Mouse (Mus musculus) liver, adult 2 months (tissue): Measurements from ENCODE around the gene Hgfac. TPM values are rescaled to one million over a fixed set of nuclear protein-coding genes. Genes with fewer than 3 reads are reported as not detected.

Source experiments
- DNase-seq: peaks from one replicate; pipeline ENCODE4 v3.0.0-alpha.2; 2011; ENCODE audit warnings: low read depth, low spot score; ENCODE audit errors: extremely low read depth
- H3K27ac ChIP-seq: fragments of 200-500 bp; replicated peaks from 2 replicates; pipeline ENCODE4 v1.5.1; 2012; ENCODE audit warnings: low read depth, mild to moderate bottlenecking, control low read depth, inconsistent platforms, low read length; ENCODE audit not compliant: insufficient read depth
- H3K27me3 ChIP-seq: fragments of 200-500 bp; 2 replicates; pipeline ENCODE4 v1.6.1; 2012; ENCODE audit warnings: mild to moderate bottlenecking, moderate library complexity, low read length, inconsistent platforms; ENCODE audit not compliant: control insufficient read depth, insufficient read depth
- H3K36me3 ChIP-seq: fragments of 200-500 bp; 2 replicates; pipeline ENCODE4 v1.6.1; 2012; ENCODE audit warnings: low read length, inconsistent platforms; ENCODE audit not compliant: control insufficient read depth, insufficient read depth
- H3K4me1 ChIP-seq: fragments of 200-500 bp; 2 replicates; pipeline ENCODE4 v1.6.1; 2011; ENCODE audit warnings: low read length; ENCODE audit not compliant: control insufficient read depth, insufficient read depth
- H3K4me3 ChIP-seq: fragments of 200-500 bp; 2 replicates; pipeline ENCODE4 v1.5.1; 2011; ENCODE audit warnings: low read depth, mild to moderate bottlenecking, control low read depth, low read length, moderate library complexity; ENCODE audit not compliant: insufficient read depth
- H3K79me2 ChIP-seq: fragments of 200-500 bp; 2 replicates; pipeline ENCODE4 v1.6.1; 2012; ENCODE audit warnings: inconsistent platforms, mild to moderate bottlenecking, low read length, moderate library complexity; ENCODE audit not compliant: control insufficient read depth, insufficient read depth
- H3K9ac ChIP-seq: fragments of 200-500 bp; 2 replicates; pipeline ENCODE4 v1.6.1; 2012; ENCODE audit warnings: low read depth, mild to moderate bottlenecking, control low read depth, inconsistent platforms, low read length
- CTCF ChIP-seq: fragments of 200-500 bp; IDR thresholded peaks from 2 replicates; pipeline ENCODE4 v1.5.1; 2011; ENCODE audit warnings: low read depth, low read length, control low read depth
- POLR2A ChIP-seq: fragments of 200-500 bp; IDR thresholded peaks from 2 replicates; pipeline ENCODE4 v1.6.1; 2011; ENCODE audit warnings: low read length, control low read depth; ENCODE audit not compliant: insufficient read depth; ENCODE audit errors: extremely low read depth
- WGBS: fragments of 180-500 bp; shearing (Covaris S2); methylation state at CpG from one replicate; pipeline ENCODE4 v1.1.7; 2018; 5-methylcytosine and 5-hydroxymethylcytosine counted together
- polyA plus RNA-seq: library from polyadenylated mRNA; depleted of rRNA; stranded (reverse); fragments of >200 nt; gene quantifications from 2 replicates; pipeline ENCODE4 v1.2.3, GENCODE M21; 2012
- total RNA-seq: library from RNA; depleted of rRNA; stranded (reverse); fragments of >200 nt; gene quantifications from 2 replicates; pipeline ENCODE4 v1.2.3, GENCODE M21; 2014

Gene Hgfac
- total and polyA plus RNA-seq, 2 experiments: 239 to 1,032 TPM

DNA sequence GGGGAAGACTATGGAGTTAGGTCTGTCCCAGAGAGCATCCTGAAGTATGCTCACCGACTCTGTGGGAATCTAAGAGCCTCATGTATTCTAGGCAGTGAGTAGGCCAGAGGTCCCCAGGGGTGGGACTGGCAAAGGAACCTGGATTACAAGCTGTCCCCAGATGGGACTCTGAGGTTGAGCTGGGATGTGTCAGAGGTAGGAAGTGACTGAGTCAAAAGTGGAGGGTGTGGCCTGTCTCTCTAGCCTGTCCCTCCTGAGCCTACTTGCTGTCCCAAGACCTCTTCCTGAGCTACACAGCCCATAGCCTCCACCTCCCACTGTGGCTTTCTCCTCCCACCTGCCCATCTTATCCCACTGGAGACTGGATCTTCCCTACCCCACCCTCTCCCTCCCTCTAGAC, 16.9 kb downstream of the Hgfac start:
- Histone ChIP-seq H3K27me3 (peaks cover 2% of the 10 kb centered on the region; the same call in 1 of the 2 replicates), H3K27ac (no peak overlapping the region), H3K4me1 (no peaks in the 10 kb centered on the region), H3K36me3 (no peaks in the 10 kb centered on the region), H3K4me3 (no peak overlapping the region), H3K79me2 (no peaks in the 10 kb centered on the region), H3K9ac (no peak overlapping the region)
- WGBS: 61% methylated on average over 1 of the region's 1 CpGs
- no peak for TF ChIP-seq POLR2A
- TF ChIP-seq CTCF: no peak
- no peak for DNase-seq

GRCm38 (mm10) chr5:35060098-35060497, 18.8 kb downstream of the Hgfac start:
- Histone ChIP-seq H3K9ac (no peak overlapping the region), H3K27me3 (peaks cover 2% of the 10 kb centered on the region; the same call in 1 of the 2 replicates), H3K4me1 (no peaks in the 10 kb centered on the region), H3K79me2 (no peaks in the 10 kb centered on the region), H3K4me3 (no peak overlapping the region), H3K36me3 (no peaks in the 10 kb centered on the region), H3K27ac (no peak overlapping the region)
- no peak for TF ChIP-seq CTCF
- WGBS: 70% methylated on average over 3 of the region's 3 CpGs
- DNase-seq: no peak

DNA sequence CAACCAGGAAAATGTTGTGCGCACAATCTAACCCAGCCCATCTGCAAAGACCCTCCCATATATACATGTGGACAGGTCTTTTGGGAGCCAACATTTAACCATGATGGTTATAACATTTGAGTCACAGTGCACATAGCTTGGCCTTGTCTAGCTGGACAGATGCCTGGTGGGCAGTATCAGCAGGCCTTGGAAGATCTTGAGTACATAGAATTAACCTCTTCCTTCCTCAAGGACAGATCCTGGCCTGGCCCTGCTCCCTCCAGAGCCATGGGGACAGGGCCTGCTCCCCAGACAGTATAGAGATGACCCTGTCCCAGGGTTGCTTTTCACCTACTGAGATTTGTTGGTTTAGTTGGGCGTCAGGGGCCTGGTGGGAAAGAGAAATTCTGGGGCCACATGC, 28.5 kb downstream of the Hgfac start:
- WGBS: 85% methylated on average over 2 of the region's 2 CpGs
- Histone ChIP-seq H3K27ac (no peak overlapping the region), H3K9ac (no peak overlapping the region), H3K4me3 (no peak overlapping the region), H3K36me3 (no peaks in the 10 kb centered on the region), H3K79me2 (no peaks in the 10 kb centered on the region), H3K4me1 (no peaks in the 10 kb centered on the region), H3K27me3 (no peaks in the 10 kb centered on the region)
- DNase-seq: no peak
- TF ChIP-seq POLR2A: no peak
- no peak for TF ChIP-seq CTCF

DNA sequence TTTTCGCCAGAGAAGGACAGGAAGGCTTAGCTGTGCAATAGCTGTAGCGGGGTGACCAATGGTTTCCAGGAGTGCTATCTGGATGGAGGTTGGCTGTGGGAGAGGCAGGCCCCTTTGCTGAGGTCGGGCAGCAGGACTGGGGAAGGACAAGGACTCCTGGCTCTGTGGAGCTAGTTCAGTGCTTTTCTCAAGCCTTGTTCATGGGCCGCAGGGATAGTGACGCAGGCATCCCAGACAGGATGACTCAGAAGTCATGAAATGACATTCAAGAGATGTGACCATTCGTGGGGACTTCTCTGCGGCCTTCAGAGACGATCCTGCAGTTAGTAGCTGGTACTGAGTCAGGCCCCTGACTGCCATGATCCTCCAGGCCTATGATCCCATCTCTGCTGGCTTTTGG, 29.0 kb downstream of the Hgfac start:
- Histone ChIP-seq H3K4me3 (no peak overlapping the region), H3K79me2 (no peaks in the 10 kb centered on the region), H3K9ac (no peak overlapping the region), H3K27me3 (no peaks in the 10 kb centered on the region), H3K27ac (no peak overlapping the region), H3K36me3 (no peaks in the 10 kb centered on the region), H3K4me1 (no peaks in the 10 kb centered on the region)
- WGBS: 85% methylated on average over 8 of the region's 8 CpGs
- TF ChIP-seq CTCF: no peak
- no peak for TF ChIP-seq POLR2A
- DNase-seq: no peak

DNA sequence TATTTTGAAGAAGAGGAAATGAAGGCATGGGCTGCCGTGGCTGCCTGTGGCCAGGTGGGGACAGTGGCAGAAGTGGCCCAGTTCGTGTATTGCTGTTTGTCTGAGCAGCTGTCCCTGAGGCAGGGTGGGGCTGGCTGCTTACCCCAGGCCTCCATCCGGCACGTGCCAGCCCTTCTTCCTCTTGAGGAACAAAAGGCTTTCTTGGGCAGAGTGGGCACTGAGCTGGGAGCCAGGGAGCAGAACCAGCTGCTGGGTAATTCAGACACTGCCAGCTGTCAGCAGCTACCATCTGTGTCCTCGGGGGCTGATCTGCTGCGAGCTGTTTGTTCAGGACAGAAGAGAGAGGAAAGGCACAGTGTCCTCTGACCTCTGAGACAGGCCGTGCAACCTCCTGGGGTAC, 29.6 kb downstream of the Hgfac start:
- no peak for TF ChIP-seq CTCF
- Histone ChIP-seq H3K27ac (no peak overlapping the region), H3K9ac (no peak overlapping the region), H3K79me2 (no peaks in the 10 kb centered on the region), H3K36me3 (no peaks in the 10 kb centered on the region), H3K27me3 (no peaks in the 10 kb centered on the region), H3K4me3 (no peak overlapping the region), H3K4me1 (no peaks in the 10 kb centered on the region)
- DNase-seq: no peak
- WGBS: 64% methylated on average over 7 of the region's 7 CpGs

DNA sequence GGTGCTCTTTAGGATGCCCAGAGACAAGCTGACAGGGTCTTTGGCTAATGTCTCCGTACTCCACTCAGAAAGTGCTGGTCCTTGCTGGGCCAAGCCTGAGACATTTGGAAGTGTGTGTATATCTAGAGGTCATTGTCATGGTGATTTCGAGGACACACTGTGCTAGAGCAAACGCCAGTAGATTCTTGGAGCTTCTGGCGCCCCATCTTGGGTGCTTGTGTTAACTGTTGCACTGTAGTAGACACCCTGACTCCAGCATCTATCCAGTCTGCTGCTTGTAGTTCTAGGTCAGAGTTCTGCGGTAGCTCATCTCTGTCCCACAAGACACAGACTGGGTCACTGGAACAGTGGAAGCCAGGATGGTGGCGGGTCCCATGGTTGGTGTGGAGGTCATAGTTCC, 30.5 kb downstream of the Hgfac start:
- Histone ChIP-seq H3K36me3 (no peaks in the 10 kb centered on the region), H3K79me2 (no peaks in the 10 kb centered on the region), H3K4me1 (no peaks in the 10 kb centered on the region), H3K9ac (no peak overlapping the region), H3K27ac (no peak overlapping the region), H3K4me3 (no peak overlapping the region), H3K27me3 (no peaks in the 10 kb centered on the region)
- no peak for TF ChIP-seq CTCF
- no peak for TF ChIP-seq POLR2A
- DNase-seq: no peak
- WGBS: 86% methylated on average over 6 of the region's 6 CpGs
